ENCODE assay signal across 21 mouse cellular contexts in genomic region chr11:57986861-57987260, GRCm38 (mm10). TPM values are rescaled to one million over a fixed set of nuclear protein-coding genes. Genes with fewer than 3 reads are reported as not detected.
DNase-seq lines count a peak whose midpoint lies in the region; ATAC-seq and TF ChIP-seq lines count a peak whose summit lies in the region.
"Had no signal": no experiment of that assay in that cellular context is flagged by ENCODE, and none has a peak within 500 bp of the region (broad histone marks: within the 10 kb centered on the region; RNA-seq: fewer than 3 reads in every experiment).

No protein-coding gene starts in this region.

- H3K9ac ChIP-seq in liver, adult 2 months (ENCODE audit: low read depth, low read length), result peak overlapping the region; percentile 45
- H3K9ac ChIP-seq in liver, embryonic 13.5 days, result no peak overlapping the region
- H3K9ac ChIP-seq in stomach, embryonic 16.5 days (ENCODE audit: low read length), result no peak overlapping the region
- H3K9ac ChIP-seq: forebrain, postnatal 0 days; heart, embryonic 13.5 days; hindbrain, embryonic 12.5 days; liver, embryonic 14.5 days had no signal

- ATAC-seq in liver, embryonic 13.5 days (ENCODE audit: low read depth), result no peak
- ATAC-seq in stomach, embryonic 16.5 days (ENCODE audit: insufficient read depth, low FRiP score), result no peak
- ATAC-seq: forebrain, postnatal 0 days; lung, postnatal 0 days had no signal

- peak overlapping the region; percentile 100 for H3K27ac ChIP-seq in liver, adult 2 months (replicated peaks; ENCODE audit: insufficient read depth, low read depth, low read length)
- H3K27ac ChIP-seq in liver, embryonic 13.5 days, result peak overlapping the region; percentile 70
- H3K27ac ChIP-seq in stomach, embryonic 16.5 days (ENCODE audit: low read length), result peak overlapping the region; percentile 42; the same call in 1 of the 2 replicates
- H3K27ac ChIP-seq: heart, embryonic 13.5 days; hindbrain, embryonic 12.5 days; kidney, postnatal 0 days; limb, embryonic 10.5 days; liver, embryonic 14.5 days; macrophage had no signal

- peaks cover 27% of the 10 kb centered on the region for H3K4me1 ChIP-seq in liver, adult 2 months (ENCODE audit: control insufficient read depth, insufficient read depth, low read length)
- peaks cover 34% of the 10 kb centered on the region for H3K4me1 ChIP-seq in liver, embryonic 13.5 days (replicated peaks)
- H3K4me1 ChIP-seq in stomach, embryonic 16.5 days (ENCODE audit: control insufficient read depth, insufficient read depth, low read length), result peaks cover 20% of the 10 kb centered on the region
- H3K4me1 ChIP-seq: hindbrain, embryonic 12.5 days had no signal

- H3K79me2 ChIP-seq in liver, adult 2 months (ENCODE audit: control insufficient read depth, insufficient read depth, low read length), result no peaks in the 10 kb centered on the region

- TF ChIP-seq CTCF in liver, adult 2 months (IDR thresholded peaks at IDR 0.05; ENCODE audit: low read depth, low read length), result no peak

- H3K4me3 ChIP-seq in liver, adult 2 months (ENCODE audit: insufficient read depth, low read depth, low read length), result peak overlapping the region; percentile 8; the same call in 1 of the 2 replicates
- H3K4me3 ChIP-seq in liver, embryonic 13.5 days (replicated peaks), result no peak overlapping the region
- no peak overlapping the region for H3K4me3 ChIP-seq in stomach, embryonic 16.5 days (replicated peaks; ENCODE audit: low read length)
- H3K4me3 ChIP-seq: heart, embryonic 13.5 days; hindbrain, embryonic 12.5 days; limb, embryonic 10.5 days had no signal

- DNase-seq in liver, adult 2 months (ENCODE audit: extremely low read depth, low read depth, low spot score), result peak; percentile 65
- no peak for DNase-seq in liver
- peak; percentile 87 for DNase-seq in R1 (ENCODE audit: low read depth, low spot score)
- no peak for DNase-seq in liver, embryonic 13.5 days
- DNase-seq in spleen, adult 12 weeks (ENCODE audit: low spot score), result no peak
- DNase-seq in cerebellum, postnatal 25 days, result no peak
- DNase-seq: adrenal gland, postnatal 36 days; cerebellum, adult 9-10 months; forebrain, postnatal 0 days; gastrocnemius, postnatal 25 days; heart, adult 18-20 months; kidney, adult 2 months; spleen, adult 18-20 months had no signal

- 72% methylated on average over 7 of the region's 7 CpGs for WGBS in liver, adult 2 months
- 81% methylated on average over 7 of the region's 7 CpGs for WGBS in liver, embryonic 13.5 days (ENCODE audit: insufficient replicate concordance)
- 92% methylated on average over 7 of the region's 7 CpGs for WGBS in stomach, embryonic 16.5 days

- H3K9me3 ChIP-seq in liver, embryonic 13.5 days (replicated peaks), result no peaks in the 10 kb centered on the region
- H3K9me3 ChIP-seq in stomach, embryonic 16.5 days (replicated peaks; ENCODE audit: control insufficient read depth, low read length), result no peaks in the 10 kb centered on the region
- H3K9me3 ChIP-seq: heart, embryonic 13.5 days; hindbrain, embryonic 12.5 days; limb, embryonic 10.5 days had no signal

- H3K27me3 ChIP-seq in liver, adult 2 months (ENCODE audit: control insufficient read depth, insufficient read depth, low read length), result no peaks in the 10 kb centered on the region
- peaks cover 13% of the 10 kb centered on the region; the same call in 1 of the 2 replicates for H3K27me3 ChIP-seq in liver, embryonic 13.5 days
- no peaks in the 10 kb centered on the region for H3K27me3 ChIP-seq in stomach, embryonic 16.5 days (ENCODE audit: control insufficient read depth, insufficient read depth, low read length)
- H3K27me3 ChIP-seq: heart, embryonic 13.5 days; hindbrain, embryonic 12.5 days had no signal

- H3K4me2 ChIP-seq in liver, embryonic 13.5 days, result no peak overlapping the region
- H3K4me2 ChIP-seq in stomach, embryonic 16.5 days (ENCODE audit: low read depth, low read length), result no peak overlapping the region
- H3K4me2 ChIP-seq: heart, embryonic 13.5 days; hindbrain, embryonic 12.5 days had no signal

- no peak for TF ChIP-seq POLR2A in liver, adult 2 months (IDR thresholded peaks at IDR 0.05; ENCODE audit: extremely low read depth, insufficient read depth, low read length)

- H3K36me3 ChIP-seq in liver, adult 2 months (ENCODE audit: control insufficient read depth, insufficient read depth, low read length), result no peaks in the 10 kb centered on the region
- no peaks in the 10 kb centered on the region for H3K36me3 ChIP-seq in liver, embryonic 13.5 days
- no peaks in the 10 kb centered on the region for H3K36me3 ChIP-seq in stomach, embryonic 16.5 days (ENCODE audit: control insufficient read depth, insufficient read depth, low read length)
- H3K36me3 ChIP-seq: heart, embryonic 13.5 days; hindbrain, embryonic 12.5 days; limb, embryonic 10.5 days had no signal

RNA-seq across cellular contexts. Expression of gene Larp1, which starts 22.0 kb away (rescaled TPM):
- total RNA-seq in liver, adult 2 months (2014; rRNA removed), result 19.7 and 31.4 TPM in 2 replicates
- polyA plus RNA-seq in liver, adult 2 months (2012; rRNA removed), result 34.7 and 39.8 TPM in 2 replicates
- 19.9 and 21.6 TPM in 2 replicates for polyA plus RNA-seq in liver, embryonic 13.5 days (2015; fragmentation: Nextera tagmentation; extraction: Ambion mirVana)
- polyA plus RNA-seq in stomach, embryonic 16.5 days (2015; fragmentation: Nextera tagmentation; extraction: Ambion mirVana), result 21.8 and 22.9 TPM in 2 replicates

Comparison
In these comparisons a context has a peak if more than half of its experiments do, and no peak if none do; other contexts are left out.
1. DNase-seq: peak in liver, adult 2 months (single experiment) and R1 (single experiment); none in liver (single experiment), liver, embryonic 13.5 days (single experiment), spleen, adult 12 weeks (single experiment) and cerebellum, postnatal 25 days (0 of 2).
2. H3K27ac ChIP-seq: peak in every context shown above with its lines; median percentile 100 in liver, adult 2 months; 70 in liver, embryonic 13.5 days; 42 in stomach, embryonic 16.5 days.